Mouse (Mus musculus): Measurements from ENCODE around the gene Tanc2. TPM values are rescaled to one million over a fixed set of nuclear protein-coding genes. Genes with fewer than 3 reads are reported as not detected.

Gene Tanc2
- polyA plus RNA-seq, 1 experiment from 2014 or later = 35.9 TPM

DNA sequence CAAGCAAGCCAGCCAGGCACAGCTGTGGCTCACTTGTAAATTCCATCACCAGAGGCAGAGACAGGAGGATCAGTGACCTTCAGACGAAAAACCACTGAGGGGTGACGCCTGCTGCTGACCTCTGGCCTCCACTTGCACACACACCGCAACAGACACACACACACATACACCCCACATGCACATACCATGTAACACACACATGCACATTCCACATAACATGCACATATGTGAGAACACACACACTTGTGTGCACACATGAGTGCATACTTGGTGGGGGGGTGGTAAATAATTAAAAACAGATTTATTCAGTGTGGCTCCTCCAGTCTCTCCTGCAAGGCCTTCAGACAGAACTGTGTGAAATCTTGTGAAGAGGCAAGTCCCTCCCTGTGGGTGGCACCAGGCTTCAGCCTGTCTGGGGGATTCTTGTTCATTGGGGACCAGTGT lies 361.8 kb downstream of the Tanc2 start:
- H3K4me1 ChIP-seq = no peaks in the 10 kb centered on the region
- H3K9ac ChIP-seq (replicated peaks) = no peak overlapping the region
- no peaks in the 10 kb centered on the region for H3K9me3 ChIP-seq
- no peaks in the 10 kb centered on the region for H3K36me3 ChIP-seq
- no peak overlapping the region for H3K4me3 ChIP-seq
- ATAC-seq (replicated peaks) = no peak
- no peaks in the 10 kb centered on the region for H3K27me3 ChIP-seq
- H3K27ac ChIP-seq (replicated peaks) = no peak overlapping the region
- WGBS = 63% methylated on average over 3 of the region's 3 CpGs
- H3K4me2 ChIP-seq (replicated peaks) = no peak overlapping the region

DNA sequence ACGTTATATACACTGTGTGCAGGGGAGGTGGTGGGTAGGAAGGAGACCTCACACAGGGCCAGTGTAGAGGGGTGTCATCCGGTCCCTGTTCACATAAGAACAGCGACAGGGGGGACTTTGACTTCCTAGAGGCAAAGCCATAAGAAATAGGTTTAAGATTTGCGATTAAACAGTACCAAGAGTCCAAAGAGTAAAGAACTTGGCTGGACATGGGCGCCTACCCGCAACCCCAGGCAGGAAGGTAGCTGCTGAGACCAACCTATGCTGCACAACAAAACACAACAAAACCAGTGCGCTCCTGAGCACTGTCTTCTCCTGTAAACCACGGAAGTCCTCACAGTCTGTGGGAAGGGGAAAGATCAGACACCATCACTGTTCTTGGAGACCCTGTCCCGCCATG lies 362.3 kb downstream of the Tanc2 start:
- WGBS = 88% methylated on average over 9 of the region's 9 CpGs
- no peaks in the 10 kb centered on the region for H3K9me3 ChIP-seq
- ATAC-seq (replicated peaks) = no peak
- no peak overlapping the region for H3K4me2 ChIP-seq (replicated peaks)
- H3K27me3 ChIP-seq = no peaks in the 10 kb centered on the region
- H3K4me3 ChIP-seq = no peak overlapping the region
- H3K4me1 ChIP-seq = no peaks in the 10 kb centered on the region
- no peak overlapping the region for H3K27ac ChIP-seq (replicated peaks)
- no peak overlapping the region for H3K9ac ChIP-seq (replicated peaks)
- H3K36me3 ChIP-seq = no peaks in the 10 kb centered on the region

GRCm38 (mm10) chr11:105952911-105953386 lies 363.2 kb downstream of the Tanc2 start, which contains the start of gene Cyb561:
TSS of gene Cyb561 (minus strand) at chr11:105953336.
- 81% methylated on average over 12 of the region's 12 CpGs for WGBS
- H3K27me3 ChIP-seq = no peaks in the 10 kb centered on the region
- no peak within 1 kb of the TSS for H3K9ac ChIP-seq (replicated peaks)
- H3K4me3 ChIP-seq = no peak within 1 kb of the TSS
- no peaks in the 10 kb centered on the region for H3K4me1 ChIP-seq
- no peak for ATAC-seq (replicated peaks)
- no peaks in the 10 kb centered on the region for H3K9me3 ChIP-seq
- no peaks in the 10 kb centered on the region for H3K36me3 ChIP-seq
- no peak within 1 kb of the TSS for H3K27ac ChIP-seq (replicated peaks)
- H3K4me2 ChIP-seq (replicated peaks) = no peak within 1 kb of the TSS

GRCm38 (mm10) chr11:105953402-105953801 lies 363.6 kb downstream of the Tanc2 start:
- Histone ChIP-seq H3K27me3 (no peaks in the 10 kb centered on the region), H3K4me1 (no peaks in the 10 kb centered on the region)

DNA sequence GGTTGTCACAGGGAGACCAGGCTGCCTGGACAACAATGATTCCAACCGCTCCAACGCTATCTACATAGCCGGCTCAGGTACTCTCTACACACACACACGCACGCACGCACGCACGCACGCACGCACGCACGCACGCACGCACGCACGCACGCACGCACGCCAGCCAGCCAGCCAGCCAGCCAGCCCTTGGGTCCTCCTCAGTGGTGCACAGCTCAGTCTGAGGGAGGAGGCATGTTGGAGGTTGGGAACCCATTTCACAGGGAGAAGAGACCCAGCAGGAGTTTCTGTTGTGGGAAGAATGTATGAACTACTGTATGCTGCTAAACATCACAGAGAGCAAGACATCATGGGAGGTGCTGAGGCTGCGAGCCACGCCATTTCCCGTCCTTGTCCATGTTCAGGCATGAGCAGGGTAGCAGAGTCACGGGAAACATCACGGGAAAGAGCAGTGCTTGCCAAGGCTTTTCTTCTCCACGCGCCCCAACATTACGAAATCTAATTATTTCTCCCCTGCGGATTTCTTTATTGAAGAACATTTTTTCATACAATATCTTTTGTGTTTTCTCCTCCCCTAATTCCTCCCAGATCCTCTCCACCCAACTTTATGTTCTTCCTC lies 366.1 kb downstream of the Tanc2 start:
- no peak for ATAC-seq (replicated peaks)
- no peak overlapping the region for H3K4me3 ChIP-seq
- WGBS = 83% methylated on average over 28 of the region's 28 CpGs
- H3K27me3 ChIP-seq = no peaks in the 10 kb centered on the region
- H3K9ac ChIP-seq (replicated peaks) = no peak overlapping the region
- H3K4me1 ChIP-seq = peaks cover 6% of the 10 kb centered on the region
- H3K36me3 ChIP-seq = no peaks in the 10 kb centered on the region
- no peak overlapping the region for H3K27ac ChIP-seq (replicated peaks)
- H3K4me2 ChIP-seq (replicated peaks) = no peak overlapping the region
- no peaks in the 10 kb centered on the region for H3K9me3 ChIP-seq

More at GRCm38 (mm10) chr11:105953402-105953801, 363.6 kb downstream of the Tanc2 start:
- Histone ChIP-seq H3K9ac (replicated peaks) (no peak overlapping the region), H3K27ac (replicated peaks) (no peak overlapping the region), H3K4me2 (replicated peaks) (no peak overlapping the region), H3K4me3 (no peak overlapping the region), H3K36me3 (no peaks in the 10 kb centered on the region), H3K9me3 (no peaks in the 10 kb centered on the region)
- no peak for ATAC-seq (replicated peaks)
- 79% methylated on average over 6 of the region's 6 CpGs for whole genome bisulfite sequencing

- no peak for ATAC-seq (replicated peaks)
- H3K36me3 ChIP-seq = no peaks in the 10 kb centered on the region
- no peak overlapping the region for H3K4me3 ChIP-seq
- H3K27ac ChIP-seq (replicated peaks) = no peak overlapping the region
- H3K4me2 ChIP-seq (replicated peaks) = no peak overlapping the region
- peaks cover 6% of the 10 kb centered on the region for H3K4me1 ChIP-seq
- no peaks in the 10 kb centered on the region for H3K27me3 ChIP-seq
- 34% methylated on average over 6 of the region's 6 CpGs for WGBS
- H3K9ac ChIP-seq (replicated peaks) = no peak overlapping the region
- H3K9me3 ChIP-seq = no peaks in the 10 kb centered on the region
Observed at GRCm38 (mm10) chr11:105957501-105957900, 367.7 kb downstream of the Tanc2 start.

- H3K4me1 ChIP-seq = peaks cover 6% of the 10 kb centered on the region
- no peak overlapping the region for H3K27ac ChIP-seq (replicated peaks)
- H3K36me3 ChIP-seq = no peaks in the 10 kb centered on the region
- H3K9me3 ChIP-seq = no peaks in the 10 kb centered on the region
- WGBS = 39% methylated on average over 1 of the region's 1 CpGs
- no peak for ATAC-seq (replicated peaks)
- H3K4me2 ChIP-seq (replicated peaks) = no peak overlapping the region
- no peaks in the 10 kb centered on the region for H3K27me3 ChIP-seq
- H3K9ac ChIP-seq (replicated peaks) = no peak overlapping the region
- H3K4me3 ChIP-seq = no peak overlapping the region
Observed at GRCm38 (mm10) chr11:105958566-105958965, 368.8 kb downstream of the Tanc2 start.

DNA sequence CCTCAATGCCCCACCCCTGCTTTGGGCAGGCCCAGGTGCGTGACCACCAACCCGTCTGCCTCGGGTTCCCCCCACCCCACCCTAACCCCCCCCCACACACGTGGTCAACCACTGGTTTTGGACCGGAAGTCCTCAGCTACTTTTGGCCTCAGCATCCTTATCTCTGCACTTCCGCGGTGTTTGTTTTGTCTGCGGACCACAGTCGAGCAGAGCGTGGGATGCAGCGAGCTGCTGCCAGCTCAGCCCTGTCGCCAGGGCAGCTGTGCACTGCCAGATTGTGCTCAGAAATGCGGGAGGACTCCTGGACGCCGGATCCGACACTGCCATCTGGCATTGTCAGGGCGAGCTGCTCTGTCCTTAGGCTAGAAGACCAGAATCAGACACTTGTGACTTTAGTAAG lies 369.6 kb downstream of the Tanc2 start:
- peaks cover 6% of the 10 kb centered on the region for H3K4me1 ChIP-seq
- H3K9me3 ChIP-seq = no peaks in the 10 kb centered on the region
- H3K9ac ChIP-seq (replicated peaks) = no peak overlapping the region
- WGBS = 56% methylated on average over 17 of the region's 17 CpGs
- no peaks in the 10 kb centered on the region for H3K27me3 ChIP-seq
- no peak overlapping the region for H3K4me2 ChIP-seq (replicated peaks)
- no peak for ATAC-seq (replicated peaks)
- no peak overlapping the region for H3K27ac ChIP-seq (replicated peaks)
- no peak overlapping the region for H3K4me3 ChIP-seq
- H3K36me3 ChIP-seq = no peaks in the 10 kb centered on the region

- H3K4me1 ChIP-seq = peaks cover 12% of the 10 kb centered on the region
- 64% methylated on average over 5 of the region's 5 CpGs for WGBS
- H3K9ac ChIP-seq (replicated peaks) = no peak overlapping the region
- no peak overlapping the region for H3K27ac ChIP-seq (replicated peaks)
- no peaks in the 10 kb centered on the region for H3K36me3 ChIP-seq
- no peak overlapping the region for H3K4me3 ChIP-seq
- no peak overlapping the region for H3K4me2 ChIP-seq (replicated peaks)
- no peaks in the 10 kb centered on the region for H3K9me3 ChIP-seq
- no peak for ATAC-seq (replicated peaks)
- H3K27me3 ChIP-seq = peaks cover 12% of the 10 kb centered on the region; the same call in 1 of the 2 replicates
Observed at GRCm38 (mm10) chr11:105964691-105965090, 374.9 kb downstream of the Tanc2 start.

- Histone ChIP-seq H3K27me3 (peaks cover 12% of the 10 kb centered on the region; the same call in 1 of the 2 replicates), H3K27ac (replicated peaks) (no peak overlapping the region), H3K9ac (replicated peaks) (no peak overlapping the region), H3K36me3 (no peaks in the 10 kb centered on the region), H3K4me3 (no peak overlapping the region), H3K4me2 (replicated peaks) (no peak overlapping the region), H3K9me3 (no peaks in the 10 kb centered on the region), H3K4me1 (peaks cover 12% of the 10 kb centered on the region)
- WGBS = 65% methylated on average over 4 of the region's 4 CpGs
- no peak for ATAC-seq (replicated peaks)
Observed at GRCm38 (mm10) chr11:105966288-105966687, 376.5 kb downstream of the Tanc2 start.

GRCm38 (mm10) chr11:105967741-105968574 lies 378.2 kb downstream of the Tanc2 start, which contains the start of gene Ace:
TSS of gene Ace (plus strand) at chr11:105967945.
- H3K9ac ChIP-seq (replicated peaks) = peak within 1 kb of the TSS; percentile 42
- ATAC-seq (replicated peaks) = peak; percentile 73
- H3K4me1 ChIP-seq = peaks cover 12% of the 10 kb centered on the region
- H3K4me3 ChIP-seq = peak within 1 kb of the TSS; percentile 50
- peaks cover 12% of the 10 kb centered on the region; the same call in 1 of the 2 replicates for H3K27me3 ChIP-seq
- H3K36me3 ChIP-seq = no peaks in the 10 kb centered on the region
- 1% methylated on average over 65 of the region's 76 CpGs for WGBS
- H3K9me3 ChIP-seq = no peaks in the 10 kb centered on the region
- no peak within 1 kb of the TSS for H3K27ac ChIP-seq (replicated peaks)
- H3K4me2 ChIP-seq (replicated peaks) = peak within 1 kb of the TSS; percentile 87

DNA sequence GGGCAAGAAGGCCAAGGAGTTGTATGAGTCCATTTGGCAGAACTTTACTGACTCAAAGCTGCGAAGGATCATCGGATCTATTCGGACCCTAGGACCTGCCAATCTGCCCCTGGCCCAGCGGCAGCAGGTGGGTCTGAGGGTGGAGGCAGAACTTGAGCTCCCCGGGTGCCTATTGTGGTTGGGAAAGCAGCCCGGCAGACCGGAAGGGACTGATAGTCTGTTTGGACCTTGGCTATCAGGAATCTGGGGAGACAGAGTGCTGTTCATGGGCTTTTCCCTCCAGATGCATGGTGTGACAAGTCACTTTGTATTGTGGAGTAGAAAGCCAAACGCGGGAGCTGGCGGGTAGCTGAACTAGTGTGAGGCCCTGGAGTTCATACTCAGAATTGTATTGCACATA lies 379.2 kb downstream of the Tanc2 start:
- Histone ChIP-seq H3K4me1 (peaks cover 12% of the 10 kb centered on the region), H3K4me3 (no peak overlapping the region), H3K9me3 (no peaks in the 10 kb centered on the region), H3K4me2 (replicated peaks) (no peak overlapping the region), H3K27me3 (peaks cover 12% of the 10 kb centered on the region; the same call in 1 of the 2 replicates), H3K27ac (replicated peaks) (no peak overlapping the region), H3K36me3 (no peaks in the 10 kb centered on the region), H3K9ac (replicated peaks) (no peak overlapping the region)
- no peak for ATAC-seq (replicated peaks)
- WGBS = 39% methylated on average over 10 of the region's 10 CpGs
